Mouse (Mus musculus): Measurements from ENCODE around the gene Cacng1.

DNA sequence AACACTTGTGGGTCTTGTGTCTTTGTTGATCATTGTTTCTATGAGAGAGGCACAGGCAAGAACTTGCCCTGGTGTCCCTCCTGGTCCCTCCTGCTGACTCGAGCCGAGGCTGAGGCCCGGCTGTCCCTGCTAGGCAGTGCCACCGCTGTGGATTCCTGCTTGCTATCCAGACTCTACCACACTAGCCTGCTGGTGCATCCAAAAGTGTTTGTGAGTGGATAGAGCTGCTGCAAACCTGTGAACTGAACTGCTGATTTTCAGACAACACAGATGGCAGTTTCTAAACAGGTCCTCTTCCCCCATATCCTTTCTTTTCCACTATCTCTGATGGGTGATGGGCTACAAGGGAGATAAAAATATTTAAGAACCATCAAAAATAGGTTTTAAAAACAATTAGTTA lies 60.8 kb downstream of the Cacng1 start:
- TF ChIP-seq POLR2A (IDR thresholded peaks at IDR 0.05; ENCODE audit: insufficient read depth, low read depth, low read length) (no peak), CTCF (IDR thresholded peaks at IDR 0.05) (no peak), EP300 (IDR thresholded peaks at IDR 0.05; ENCODE audit: insufficient read depth, low read depth, low read length) (no peak)
